Mouse (Mus musculus) thymus, postnatal 4 days (tissue): Measurements from ENCODE around the gene Duox1.

Experiments used
- DNase-seq: peaks from one replicate; pipeline ENCODE4 v3.0.0; 2021

The Duox1 gene

DNA sequence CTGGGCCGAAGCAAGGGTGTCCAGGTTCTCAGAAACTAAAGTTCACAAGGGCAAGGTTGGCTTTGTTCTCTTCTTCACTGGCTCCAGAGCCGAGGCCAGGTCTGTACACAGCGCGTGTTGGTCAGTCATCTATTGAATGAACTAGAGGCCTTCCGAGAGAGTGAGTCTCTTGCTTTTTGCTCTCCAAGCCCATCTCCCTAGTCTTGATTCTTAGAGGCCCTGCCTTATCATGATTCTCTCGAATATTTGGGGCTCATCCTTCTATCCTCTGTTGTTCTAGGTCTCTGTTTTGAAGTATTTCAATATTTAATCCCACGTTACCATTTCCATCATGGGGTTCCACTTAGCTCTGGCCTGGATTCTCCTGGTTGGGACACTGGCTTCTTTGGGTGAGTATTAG lies at the start of gene Duox1:
TSS of gene Duox1 (plus strand) at position 301 of the 400 bp plus-strand sequence.
- DNase-seq: no peak

DNA sequence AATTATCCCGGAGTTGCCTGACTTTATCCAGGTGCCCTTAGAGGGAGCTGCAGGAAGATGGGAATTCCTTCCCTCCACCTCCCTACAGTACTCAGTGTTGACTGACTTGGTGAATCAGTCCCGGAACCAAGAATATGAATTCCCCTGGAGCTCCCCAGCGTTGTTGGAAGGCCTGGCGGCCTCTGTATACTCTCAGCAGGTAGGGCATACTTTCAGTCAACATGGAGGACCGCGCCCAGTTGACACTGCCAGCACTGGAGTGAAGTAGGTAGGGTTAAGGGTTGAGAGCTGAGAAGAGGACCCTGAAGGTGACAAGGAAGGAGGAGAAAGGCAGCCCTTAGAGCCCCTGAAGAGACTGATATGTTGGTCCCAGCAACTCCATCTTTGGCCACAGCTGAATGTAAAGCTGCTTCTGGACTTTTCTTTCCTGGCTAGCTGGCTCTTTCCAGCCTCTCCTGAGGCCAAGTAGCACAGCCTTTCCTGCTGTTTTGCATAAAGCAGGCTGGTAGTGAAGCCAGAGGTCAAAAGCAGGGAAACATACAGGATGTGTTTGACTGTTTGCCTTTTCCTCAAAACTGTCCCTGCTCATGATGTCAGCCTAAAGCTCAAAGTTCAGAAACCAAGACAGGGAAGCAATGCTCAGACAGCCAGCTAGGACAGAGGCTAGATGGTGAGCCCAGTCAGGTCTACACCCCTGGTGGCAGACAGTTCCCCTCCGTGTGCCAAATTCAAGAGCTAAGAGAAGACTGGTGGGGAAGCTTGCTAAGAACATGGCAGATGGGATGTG lies 48.9 kb upstream of the Duox1 start:
- DNase-seq: no peak

GRCm38 (mm10) chr2:122278769-122279168 lies 36.7 kb upstream of the Duox1 start:
- no peak for DNase-seq

DNA sequence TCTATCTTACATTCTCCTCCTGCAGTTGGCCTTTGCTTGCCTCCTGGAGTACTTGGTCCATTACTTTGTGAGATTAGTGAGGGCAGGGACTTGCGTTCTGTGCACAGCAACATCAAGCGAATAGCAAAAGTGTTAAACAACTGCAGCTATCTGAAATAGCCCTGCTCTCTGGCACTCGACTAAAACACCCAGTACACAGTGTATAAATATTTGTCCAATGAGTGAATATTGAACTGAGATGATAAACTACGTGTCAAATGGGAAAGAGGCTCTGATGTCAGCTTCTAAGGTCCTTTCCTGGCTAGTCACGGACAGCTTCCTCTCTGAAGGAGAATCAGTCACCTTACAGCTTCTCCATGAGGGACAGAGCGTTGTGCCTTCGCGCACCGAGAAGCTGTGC lies 31.4 kb upstream of the Duox1 start:
- DNase-seq: no peak

DNA sequence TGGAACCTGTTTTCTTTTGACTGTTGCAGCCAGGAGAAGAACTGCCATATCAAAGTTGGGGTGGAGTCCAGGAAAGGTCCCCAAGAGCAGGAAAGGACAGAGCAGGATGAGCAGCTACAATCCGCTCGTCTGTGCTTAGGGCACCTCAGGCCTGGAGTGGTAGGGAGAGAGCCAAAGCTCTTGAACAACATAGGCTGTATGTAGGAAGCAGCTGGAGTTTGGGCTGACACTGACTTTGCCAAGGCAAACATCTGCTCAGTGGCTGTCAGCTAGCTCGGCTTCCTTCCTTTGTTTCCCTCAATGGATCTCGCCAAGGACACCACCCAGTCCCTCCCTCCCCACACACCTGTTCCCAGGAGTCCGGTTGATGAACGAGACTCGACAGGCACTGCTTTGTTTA lies 29.3 kb upstream of the Duox1 start:
- no peak for DNase-seq

- peak; percentile 61 for DNase-seq
These were observed 20.6 kb upstream of the Duox1 start for GRCm38 (mm10) chr2:122294916-122295315.

DNA sequence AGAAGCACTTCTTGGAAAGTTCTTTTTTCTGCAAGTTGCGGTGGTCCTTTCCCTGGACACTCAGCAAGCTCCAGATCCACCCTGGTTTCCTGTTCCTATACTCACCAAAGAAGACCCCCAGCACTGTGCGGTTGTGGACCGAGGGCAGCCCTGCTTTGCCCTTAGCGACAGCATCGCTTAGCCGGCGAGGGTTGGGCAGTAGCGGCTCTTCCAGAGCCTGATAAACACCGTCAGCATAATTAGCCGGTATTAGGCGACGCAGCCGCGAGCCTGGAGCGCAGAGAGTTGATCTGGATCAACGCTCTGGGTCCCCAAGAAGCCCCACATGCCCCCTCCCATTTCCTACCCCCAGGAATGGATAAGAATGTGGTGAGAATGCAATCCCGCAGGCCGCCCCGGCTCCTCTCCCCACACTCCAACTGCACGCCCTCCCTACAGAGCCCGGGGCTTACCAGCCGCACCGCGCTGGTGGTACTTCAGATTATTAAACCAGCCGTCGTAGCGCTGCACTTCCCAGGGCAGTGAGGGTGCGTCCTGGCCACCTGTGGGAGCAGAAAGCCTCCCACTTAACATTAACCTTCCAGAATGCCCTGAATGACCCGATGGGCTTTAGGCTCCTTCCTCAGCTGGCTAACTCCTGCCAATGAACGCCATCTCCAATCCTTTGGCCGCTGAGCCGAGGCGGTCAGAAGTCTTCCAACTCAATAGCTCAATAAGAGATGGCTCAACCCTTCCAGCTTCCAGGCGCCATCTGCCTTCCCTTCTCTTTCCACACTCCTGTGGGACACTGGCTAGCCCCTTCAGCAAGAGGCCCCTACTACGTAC lies 18.0 kb upstream of the Duox1 start:
- no peak for DNase-seq

DNA sequence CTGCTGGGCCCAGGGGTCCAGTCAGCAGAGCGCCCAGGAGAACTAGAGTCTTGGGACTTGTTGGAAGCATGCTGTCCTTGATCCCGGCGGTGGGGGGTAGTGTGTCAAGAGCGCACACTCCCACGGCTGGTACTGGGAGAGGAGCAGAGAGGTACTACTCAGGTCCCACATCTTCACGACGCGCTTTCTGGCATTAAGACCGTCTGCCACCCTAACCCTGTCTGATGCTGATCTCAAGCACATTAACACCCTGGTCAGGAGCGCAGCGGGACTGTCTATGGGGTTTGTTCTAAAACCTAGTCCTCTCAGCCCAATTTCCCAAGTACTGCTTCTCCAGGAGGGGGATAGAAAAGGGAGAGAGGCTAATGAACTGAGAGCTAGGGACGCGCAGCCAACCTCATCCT lies 17.4 kb upstream of the Duox1 start, which contains the start of gene Duox2:
TSS of gene Duox2 (minus strand) at position 354 of the 404 bp plus-strand sequence.
- DNase-seq: no peak

DNA sequence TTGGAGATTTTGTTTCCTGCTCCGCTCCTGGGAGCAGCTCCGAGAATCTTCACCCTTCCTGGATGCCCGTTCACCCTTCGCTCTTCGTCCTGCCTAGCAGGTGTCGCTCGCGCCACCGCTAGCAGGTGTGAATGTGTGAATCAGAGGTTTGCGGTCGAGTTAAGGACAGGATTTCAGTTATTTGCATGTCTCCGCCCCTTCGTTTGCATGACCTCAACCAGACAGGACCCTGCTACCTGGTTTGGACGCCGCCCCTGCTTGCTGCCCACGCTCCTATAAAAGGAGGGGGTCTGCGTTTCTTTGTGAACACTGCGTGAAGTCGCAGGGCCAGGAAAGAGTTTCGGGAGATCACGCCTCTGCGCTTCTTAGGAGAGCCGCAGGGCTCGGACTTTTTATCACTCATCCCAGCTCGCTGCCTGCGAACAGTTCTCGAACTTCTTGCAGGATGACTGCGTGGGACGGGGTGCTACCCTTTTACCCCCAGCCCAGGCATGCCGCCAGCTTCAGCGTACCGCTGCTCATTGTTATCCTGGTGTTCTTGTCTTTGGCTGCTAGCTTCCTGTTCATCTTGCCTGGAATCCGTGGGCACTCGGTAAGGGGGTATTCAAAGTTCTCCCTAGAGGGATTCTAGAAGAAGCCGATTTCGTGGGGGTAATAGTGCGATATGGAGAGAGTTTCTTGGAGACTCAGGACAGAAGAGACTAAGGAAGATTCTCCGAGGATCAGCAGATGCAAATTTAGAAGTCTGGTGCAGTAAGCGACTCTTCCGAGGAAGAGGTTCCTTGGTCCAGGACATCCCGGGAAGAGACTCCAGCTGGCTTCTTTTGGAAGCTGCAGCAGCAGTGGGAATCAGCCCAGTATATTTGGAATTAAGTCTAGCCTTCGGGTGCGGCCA lies 16.6 kb upstream of the Duox1 start, which contains the start of gene Duoxa2:
TSS of gene Duoxa2 (plus strand) at position 305 of the 895 bp plus-strand sequence.
- DNase-seq: peak; percentile 55

DNA sequence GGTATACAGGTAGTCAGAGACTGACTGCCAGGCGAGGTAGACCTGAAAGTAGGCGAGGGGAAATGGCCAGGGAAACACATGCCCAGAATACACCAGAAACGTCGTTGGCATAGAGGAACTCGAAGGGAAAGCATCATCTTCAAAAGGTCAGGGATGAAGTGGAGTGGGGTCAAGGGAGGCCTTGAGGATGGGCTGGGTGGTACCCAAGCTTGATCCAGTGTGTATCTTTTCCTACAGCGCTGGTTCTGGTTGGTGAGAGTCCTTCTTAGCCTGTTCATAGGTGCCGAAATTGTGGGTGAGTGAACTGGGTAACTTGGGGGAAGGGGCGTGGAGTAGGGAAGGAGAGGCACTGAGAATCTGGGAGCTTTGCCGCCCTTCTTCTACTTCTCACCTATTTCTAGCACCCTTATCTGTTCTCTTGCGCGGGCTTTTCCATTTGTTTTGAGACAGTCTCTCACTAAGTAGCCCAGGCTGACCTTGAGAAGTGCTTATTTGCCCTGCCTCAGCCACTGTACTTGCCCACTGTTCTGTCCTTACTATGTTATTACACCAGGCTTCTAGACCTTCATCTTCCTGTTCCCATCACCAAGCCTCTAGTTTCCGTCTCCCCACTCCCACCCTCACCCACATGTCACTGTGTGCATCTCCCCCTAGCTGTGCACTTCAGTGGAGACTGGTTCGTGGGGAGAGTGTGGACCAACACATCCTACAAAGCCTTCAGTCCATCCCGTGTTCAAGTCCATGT lies 15.4 kb upstream of the Duox1 start:
- no peak for DNase-seq

DNA sequence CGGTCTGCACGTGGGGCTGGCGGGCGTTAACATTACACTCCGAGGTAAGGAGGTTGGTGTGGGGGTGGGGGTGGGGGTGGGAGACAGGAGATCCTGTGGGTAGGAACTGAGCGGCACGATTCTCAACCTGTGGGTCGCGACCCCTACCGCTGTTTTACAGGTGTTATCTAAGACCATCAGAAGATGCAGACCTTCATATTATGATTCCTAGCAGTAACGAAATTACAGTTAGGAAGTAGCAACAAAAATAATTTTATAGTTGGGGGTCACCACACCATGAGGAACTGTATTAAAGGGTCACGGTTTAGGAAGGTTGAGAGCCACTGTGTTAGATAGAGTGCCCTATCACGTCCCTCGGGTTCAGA lies 14.8 kb upstream of the Duox1 start:
- DNase-seq: no peak

DNA sequence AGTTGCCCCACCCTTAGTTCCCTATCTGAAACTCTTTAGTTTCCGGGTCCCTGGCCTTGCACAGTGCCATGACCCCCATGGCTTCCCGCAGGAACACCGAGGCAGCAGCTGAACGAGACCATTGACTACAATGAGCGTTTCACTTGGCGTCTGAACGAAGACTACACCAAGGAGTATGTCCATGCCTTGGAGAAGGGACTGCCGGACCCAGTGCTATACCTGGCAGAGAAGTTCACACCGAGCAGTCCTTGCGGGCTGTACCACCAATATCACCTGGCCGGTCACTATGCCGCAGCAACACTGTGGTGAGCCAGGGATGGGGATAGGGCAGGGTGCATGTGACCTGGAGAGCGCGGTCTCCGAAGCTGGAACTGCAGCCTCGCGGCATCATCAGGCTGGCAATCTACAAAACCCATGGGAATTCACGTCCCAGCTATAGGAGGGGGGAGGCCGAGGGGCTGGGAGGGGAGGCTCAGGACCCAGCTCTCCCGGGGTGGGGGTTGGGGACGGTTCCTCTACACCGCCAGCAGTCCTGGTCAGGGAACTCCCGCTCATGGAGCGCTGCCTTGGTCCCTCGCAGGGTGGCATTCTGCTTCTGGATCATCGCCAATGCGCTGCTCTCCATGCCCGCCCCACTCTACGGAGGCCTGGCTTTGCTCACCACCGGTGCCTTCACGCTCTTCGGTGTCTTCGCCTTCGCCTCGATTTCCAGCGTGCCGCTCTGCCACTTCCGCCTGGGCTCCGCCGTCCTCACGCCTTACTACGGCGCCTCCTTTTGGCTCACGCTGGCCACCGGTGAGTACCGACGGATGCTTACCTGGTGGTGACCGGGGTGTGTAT lies 14.2 kb upstream of the Duox1 start:
- DNase-seq: peak; percentile 75

DNA sequence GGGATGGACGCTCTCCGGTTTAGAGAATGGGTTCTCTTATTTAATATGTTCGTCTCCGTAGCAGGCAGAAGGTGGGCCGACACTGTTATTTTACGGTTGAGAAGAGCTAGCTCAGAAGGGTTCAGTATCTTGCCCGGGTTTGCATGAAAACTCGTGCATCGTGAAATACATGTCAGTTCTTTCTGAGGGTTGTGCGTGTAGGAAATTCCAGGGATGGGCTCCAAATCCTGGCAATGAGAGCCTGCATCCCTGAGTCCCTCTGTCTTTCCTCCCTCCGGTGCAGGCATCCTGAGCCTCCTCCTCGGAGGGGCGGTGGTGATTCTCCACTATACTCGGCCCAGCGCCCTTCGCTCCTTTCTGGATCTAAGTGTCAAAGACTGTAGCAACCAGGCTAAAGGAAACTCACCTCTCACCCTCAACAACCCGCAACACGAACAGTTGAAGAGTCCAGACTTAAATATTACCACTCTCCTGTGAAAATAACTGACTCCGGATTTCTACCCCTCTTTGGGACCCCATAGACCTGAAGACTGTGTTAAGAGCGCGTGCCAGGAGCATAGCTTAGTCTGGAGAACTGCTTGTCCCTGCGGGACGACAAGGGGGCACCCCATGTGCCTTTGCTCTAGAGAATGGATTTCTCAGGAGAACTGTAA lies 13.4 kb upstream of the Duox1 start:
- no peak for DNase-seq

- peak; percentile 84 for DNase-seq
These were observed 12.8 kb upstream of the Duox1 start for GRCm38 (mm10) chr2:122302574-122303241.

- DNase-seq: no peak
These were observed 10.9 kb upstream of the Duox1 start for GRCm38 (mm10) chr2:122304544-122304943.

- DNase-seq: no peak
These were observed 10.2 kb upstream of the Duox1 start for GRCm38 (mm10) chr2:122305097-122305892.

- DNase-seq: no peak
These were observed 9.3 kb upstream of the Duox1 start for GRCm38 (mm10) chr2:122306184-122306583.

DNA sequence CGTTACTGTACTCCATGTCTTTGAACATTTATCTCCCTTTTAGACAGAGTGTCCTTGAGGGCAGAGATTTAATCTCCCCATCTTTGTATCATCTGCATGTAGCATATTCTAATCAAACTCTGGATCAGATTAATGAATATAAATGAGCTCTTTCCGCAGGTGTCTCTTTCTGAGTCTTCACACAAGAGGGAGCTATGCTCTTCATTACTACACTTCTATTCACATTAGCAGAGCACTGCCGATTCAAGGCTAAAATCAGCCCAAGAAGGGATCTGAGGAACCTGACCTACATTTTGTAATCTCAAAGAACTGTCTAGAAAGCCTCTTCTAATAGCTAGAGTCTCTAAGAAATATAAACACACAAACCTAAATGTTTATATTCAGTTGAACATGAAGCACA lies 5.8 kb upstream of the Duox1 start:
- no peak for DNase-seq

DNA sequence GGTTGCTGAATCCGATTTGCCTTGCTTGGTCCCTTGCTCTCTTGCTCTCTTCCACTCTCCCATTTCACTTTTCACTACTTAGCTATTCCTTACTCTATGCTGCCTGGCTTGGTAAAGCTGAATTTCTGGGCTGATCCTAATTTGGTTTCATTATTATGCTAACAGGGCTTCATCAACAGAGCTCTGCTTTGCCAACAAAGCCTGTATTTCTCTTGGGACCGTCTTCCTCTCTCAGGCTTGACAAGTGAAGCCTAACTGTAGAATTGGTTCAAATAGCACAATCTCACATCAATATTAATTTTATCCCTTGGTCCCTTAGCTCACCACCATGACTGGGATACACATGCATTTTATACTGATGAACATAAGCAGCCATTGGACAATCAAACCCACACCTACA lies 3.9 kb upstream of the Duox1 start:
- no peak for DNase-seq
